Mouse (Mus musculus) heart, adult 10 weeks (tissue): Measurements from ENCODE around the gene Vmn1r165. TPM values are rescaled to one million over a fixed set of nuclear protein-coding genes. Genes with fewer than 3 reads are reported as not detected.

Experiments
- polyA plus RNA-seq: library from polyadenylated mRNA; stranded (reverse); fragments of 350-450 nt; fragmentation: Illumina TruSeq; extraction: RNeasy Lipid Tissue Mini Kit (QIAGEN cat#74804); gene quantifications from one replicate; pipeline ENCODE4 v1.2.3, GENCODE M21; 2014; ENCODE audit warnings: low read depth, low replicate concordance

Gene Vmn1r165
- polyA plus RNA-seq: not detected

DNA sequence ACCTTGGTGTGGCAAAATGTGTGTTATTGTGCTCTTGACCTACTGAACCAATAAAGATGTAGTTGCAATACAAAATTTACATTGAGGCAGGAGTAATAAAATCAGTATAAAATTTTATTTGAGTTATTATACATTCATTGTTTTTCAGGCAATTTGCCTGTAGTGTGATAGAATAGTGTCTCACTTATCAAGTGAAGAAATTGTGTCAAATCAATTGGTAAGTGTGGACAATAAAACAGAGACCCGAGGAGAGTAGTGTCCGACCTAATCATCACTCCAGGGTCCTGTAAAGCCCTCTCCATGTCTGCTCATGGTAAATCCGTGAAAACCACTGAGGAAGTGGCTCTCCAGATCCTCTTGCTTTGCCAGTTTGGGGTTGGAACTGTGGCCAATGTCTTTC lies at the start of gene Vmn1r165:
Gene Vmn1r165 (plus strand): TSS at position 301 of the 400 bp plus-strand sequence.

DNA sequence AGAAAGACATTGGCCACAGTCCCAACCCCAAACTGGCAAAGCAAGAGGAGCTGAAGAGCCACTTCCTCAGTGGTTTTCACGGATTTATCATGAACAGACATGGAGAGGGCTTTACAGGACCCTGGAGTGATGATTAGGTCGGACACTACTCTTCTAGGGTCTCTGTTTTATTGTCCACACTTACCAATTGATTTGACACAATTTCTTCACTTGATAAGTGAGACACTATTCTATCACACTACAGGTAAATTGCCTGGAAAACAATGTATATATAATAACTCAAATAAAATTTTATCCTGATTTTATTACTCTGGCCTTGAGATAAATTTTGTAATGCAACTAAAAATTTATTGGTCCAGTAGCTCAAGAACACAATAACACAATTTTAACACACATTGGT lies 34.5 kb downstream of the Vmn1r165 start, which contains the start of gene Vmn1r166:
Gene Vmn1r166 (minus strand): TSS at position 101 of the 400 bp plus-strand sequence.

Other genes starting within 250 kb of the Vmn1r165 start
- not detected for gene Gm4214, start 232.7 kb upstream of the Vmn1r165 start, polyA plus RNA-seq
- not detected for gene Gm4216, start 197.4 kb upstream of the Vmn1r165 start, polyA plus RNA-seq
- not detected for gene Vmn1r163, start 161.8 kb upstream of the Vmn1r165 start, polyA plus RNA-seq
- not detected for gene Gm8720, start 149.9 kb upstream of the Vmn1r165 start, polyA plus RNA-seq
- not detected for gene Gm10662, start 72.9 kb upstream of the Vmn1r165 start, polyA plus RNA-seq
- gene Vmn1r166, start 34.4 kb downstream of the Vmn1r165 start, polyA plus RNA-seq: not detected
- not detected for gene Gm6902, start 61.6 kb downstream of the Vmn1r165 start, polyA plus RNA-seq
- not detected for gene Nlrp4e, start 83.9 kb downstream of the Vmn1r165 start, polyA plus RNA-seq
- gene Nlrp5, start 168.6 kb downstream of the Vmn1r165 start, polyA plus RNA-seq: not detected